Mouse (Mus musculus): ENCODE results near the gene Ankrd13a. TPM values are rescaled to one million over a fixed set of nuclear protein-coding genes. Genes with fewer than 3 reads are reported as not detected.

Gene Ankrd13a
- total and polyA plus RNA-seq, 2 experiments from 2014 or later = 23.8 to 42.8 TPM

- H3K27ac ChIP-seq (ENCODE audit: low read depth) = no peak overlapping the region
- no peaks in the 10 kb centered on the region for H3K27me3 ChIP-seq (ENCODE audit: control insufficient read depth, insufficient read depth, low read length)
- ATAC-seq (ENCODE audit: insufficient read depth, low read depth) (no peak), DNase-seq (ENCODE audit: low spot score) (no peak)
- H3K9ac ChIP-seq (replicated peaks; ENCODE audit: low read depth, low read length) = no peak overlapping the region
- H3K9me3 ChIP-seq (replicated peaks; ENCODE audit: control insufficient read depth, low read length) = no peaks in the 10 kb centered on the region
- TF ChIP-seq CTCF (IDR thresholded peaks at IDR 0.05; ENCODE audit: low read depth) = no peak
- TF ChIP-seq EP300 (IDR thresholded peaks at IDR 0.05; ENCODE audit: low read depth) = no peak
- H3K4me1 ChIP-seq (ENCODE audit: control insufficient read depth, insufficient read depth) = peaks cover 20% of the 10 kb centered on the region
- no peak overlapping the region for H3K4me3 ChIP-seq (ENCODE audit: low read depth, low read length)
- WGBS = 65% methylated on average over 7 of the region's 7 CpGs
- peaks cover 65% of the 10 kb centered on the region for H3K36me3 ChIP-seq (replicated peaks; ENCODE audit: control insufficient read depth, insufficient read depth, low read length)
- no peak overlapping the region for H3K4me2 ChIP-seq (ENCODE audit: low read depth, low read length)
Observed at GRCm38 (mm10) chr5:114793317-114793716, 18.8 kb downstream of the Ankrd13a start.

- Histone ChIP-seq H3K4me1 (ENCODE audit: control insufficient read depth, insufficient read depth) (peaks cover 20% of the 10 kb centered on the region), H3K9me3 (replicated peaks; ENCODE audit: control insufficient read depth, low read length) (no peaks in the 10 kb centered on the region), H3K36me3 (replicated peaks; ENCODE audit: control insufficient read depth, insufficient read depth, low read length) (peaks cover 63% of the 10 kb centered on the region), H3K27me3 (ENCODE audit: control insufficient read depth, insufficient read depth, low read length) (no peaks in the 10 kb centered on the region), H3K9ac (replicated peaks; ENCODE audit: low read depth, low read length) (no peak overlapping the region), H3K27ac (ENCODE audit: low read depth) (no peak overlapping the region), H3K4me2 (ENCODE audit: low read depth, low read length) (no peak overlapping the region), H3K4me3 (ENCODE audit: low read depth, low read length) (no peak overlapping the region)
- WGBS = 62% methylated on average over 4 of the region's 4 CpGs
- DNase-seq (ENCODE audit: low spot score) = no peak
- ATAC-seq (ENCODE audit: insufficient read depth, low read depth) = no peak; the same call in 1 of the 2 replicates
- TF ChIP-seq EP300 (IDR thresholded peaks at IDR 0.05; ENCODE audit: low read depth) (no peak), CTCF (IDR thresholded peaks at IDR 0.05; ENCODE audit: low read depth) (no peak)
Observed at GRCm38 (mm10) chr5:114794609-114795008, 20.1 kb downstream of the Ankrd13a start.

GRCm38 (mm10) chr5:114795231-114795630 lies 20.8 kb downstream of the Ankrd13a start:
- Histone ChIP-seq H3K27ac (ENCODE audit: low read depth) (no peak overlapping the region), H3K4me1 (ENCODE audit: control insufficient read depth, insufficient read depth) (peaks cover 20% of the 10 kb centered on the region), H3K27me3 (ENCODE audit: control insufficient read depth, insufficient read depth, low read length) (no peaks in the 10 kb centered on the region), H3K9me3 (replicated peaks; ENCODE audit: control insufficient read depth, low read length) (no peaks in the 10 kb centered on the region), H3K36me3 (replicated peaks; ENCODE audit: control insufficient read depth, insufficient read depth, low read length) (peaks cover 69% of the 10 kb centered on the region), H3K4me2 (ENCODE audit: low read depth, low read length) (no peak overlapping the region), H3K4me3 (ENCODE audit: low read depth, low read length) (no peak overlapping the region), H3K9ac (replicated peaks; ENCODE audit: low read depth, low read length) (no peak overlapping the region)
- TF ChIP-seq EP300 (IDR thresholded peaks at IDR 0.05; ENCODE audit: low read depth) (no peak), CTCF (IDR thresholded peaks at IDR 0.05; ENCODE audit: low read depth) (no peak)
- ATAC-seq (ENCODE audit: insufficient read depth, low read depth) (peak; percentile 24; the same call in 1 of the 2 replicates), DNase-seq (ENCODE audit: low spot score) (no peak)
- WGBS = 40% methylated on average over 9 of the region's 9 CpGs

DNA sequence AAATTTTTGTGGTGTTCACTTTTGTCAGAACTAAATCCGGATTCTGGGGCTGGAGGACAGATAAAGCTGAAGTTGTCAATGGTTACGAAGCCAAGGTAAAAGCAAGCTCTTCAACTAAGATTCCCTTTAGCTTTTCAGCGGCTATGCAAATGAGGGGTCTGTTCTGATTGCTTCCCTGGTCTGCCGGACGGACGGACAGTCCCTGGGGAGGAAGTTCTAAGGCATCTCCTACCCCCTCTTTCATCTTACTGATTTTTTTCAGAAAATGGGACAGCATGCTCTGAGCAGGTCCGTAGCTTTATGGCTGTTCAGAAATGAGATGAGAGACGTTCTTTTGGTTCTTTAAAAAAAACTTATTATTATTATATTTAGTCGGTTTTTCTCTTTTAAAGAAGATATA lies 21.2 kb downstream of the Ankrd13a start:
- Histone ChIP-seq H3K4me1 (ENCODE audit: control insufficient read depth, insufficient read depth) (peaks cover 20% of the 10 kb centered on the region), H3K9ac (replicated peaks; ENCODE audit: low read depth, low read length) (no peak overlapping the region), H3K4me2 (ENCODE audit: low read depth, low read length) (no peak overlapping the region), H3K9me3 (replicated peaks; ENCODE audit: control insufficient read depth, low read length) (no peaks in the 10 kb centered on the region), H3K27ac (ENCODE audit: low read depth) (no peak overlapping the region), H3K27me3 (ENCODE audit: control insufficient read depth, insufficient read depth, low read length) (no peaks in the 10 kb centered on the region), H3K4me3 (ENCODE audit: low read depth, low read length) (no peak overlapping the region), H3K36me3 (replicated peaks; ENCODE audit: control insufficient read depth, insufficient read depth, low read length) (peaks cover 72% of the 10 kb centered on the region)
- DNase-seq (ENCODE audit: low spot score) (no peak), ATAC-seq (ENCODE audit: insufficient read depth, low read depth) (no peak)
- 59% methylated on average over 9 of the region's 9 CpGs for WGBS
- TF ChIP-seq CTCF (IDR thresholded peaks at IDR 0.05; ENCODE audit: low read depth) = no peak
- no peak for TF ChIP-seq EP300 (IDR thresholded peaks at IDR 0.05; ENCODE audit: low read depth)

- Histone ChIP-seq H3K9ac (replicated peaks; ENCODE audit: low read depth, low read length) (no peak overlapping the region), H3K9me3 (replicated peaks; ENCODE audit: control insufficient read depth, low read length) (no peaks in the 10 kb centered on the region), H3K36me3 (replicated peaks; ENCODE audit: control insufficient read depth, insufficient read depth, low read length) (peaks cover 67% of the 10 kb centered on the region), H3K4me2 (ENCODE audit: low read depth, low read length) (peak overlapping the region; percentile 59), H3K27ac (ENCODE audit: low read depth) (no peak overlapping the region), H3K27me3 (ENCODE audit: control insufficient read depth, insufficient read depth, low read length) (no peaks in the 10 kb centered on the region), H3K4me3 (ENCODE audit: low read depth, low read length) (peak overlapping the region; percentile 29), H3K4me1 (ENCODE audit: control insufficient read depth, insufficient read depth) (peaks cover 20% of the 10 kb centered on the region)
- ATAC-seq (ENCODE audit: insufficient read depth, low read depth) (peak; percentile 45), DNase-seq (ENCODE audit: low spot score) (no peak)
- TF ChIP-seq CTCF (IDR thresholded peaks at IDR 0.05; ENCODE audit: low read depth) (no peak), EP300 (IDR thresholded peaks at IDR 0.05; ENCODE audit: low read depth) (no peak)
- 27% methylated on average over 40 of the region's 40 CpGs for WGBS
Observed at GRCm38 (mm10) chr5:114796299-114797012, 22.0 kb downstream of the Ankrd13a start.

DNA sequence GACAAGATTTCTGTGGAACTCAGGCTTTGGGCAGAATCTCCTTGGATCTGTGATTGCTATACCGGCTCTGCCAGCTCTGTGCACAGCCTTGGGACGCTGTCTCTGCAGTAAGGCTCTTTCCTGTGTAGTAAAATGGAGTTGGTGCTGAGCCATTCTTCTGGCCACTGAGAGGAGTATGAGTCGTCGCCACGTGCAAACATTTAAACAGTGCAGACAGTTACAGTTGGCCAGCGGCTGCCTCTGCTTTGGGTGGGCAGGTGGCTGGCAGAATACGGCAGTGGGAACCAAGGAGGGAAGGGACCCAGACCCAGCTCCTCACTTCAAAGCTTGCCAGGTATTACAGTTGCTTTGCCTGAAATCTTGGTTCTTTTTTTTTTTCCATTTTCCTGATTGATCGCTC lies 22.8 kb downstream of the Ankrd13a start:
- Histone ChIP-seq H3K9me3 (replicated peaks; ENCODE audit: control insufficient read depth, low read length) (no peaks in the 10 kb centered on the region), H3K27ac (ENCODE audit: low read depth) (no peak overlapping the region), H3K9ac (replicated peaks; ENCODE audit: low read depth, low read length) (no peak overlapping the region), H3K36me3 (replicated peaks; ENCODE audit: control insufficient read depth, insufficient read depth, low read length) (peaks cover 66% of the 10 kb centered on the region), H3K4me2 (ENCODE audit: low read depth, low read length) (no peak overlapping the region), H3K4me1 (ENCODE audit: control insufficient read depth, insufficient read depth) (peaks cover 20% of the 10 kb centered on the region), H3K4me3 (ENCODE audit: low read depth, low read length) (no peak overlapping the region), H3K27me3 (ENCODE audit: control insufficient read depth, insufficient read depth, low read length) (no peaks in the 10 kb centered on the region)
- 85% methylated on average over 8 of the region's 8 CpGs for WGBS
- TF ChIP-seq EP300 (IDR thresholded peaks at IDR 0.05; ENCODE audit: low read depth) = no peak
- no peak for TF ChIP-seq CTCF (IDR thresholded peaks at IDR 0.05; ENCODE audit: low read depth)
- DNase-seq (ENCODE audit: low spot score) = no peak
- ATAC-seq (ENCODE audit: insufficient read depth, low read depth) = no peak

All from heart, postnatal 0 days (tissue).